Mouse (Mus musculus): ENCODE measurements at regions not wholly inside any gene's neighbourhood (a gene's known extent, or its start where the extent isn't known, plus 50 kb on each side); places are given as distances from the start of the nearest gene placed in this dataset.

DNA sequence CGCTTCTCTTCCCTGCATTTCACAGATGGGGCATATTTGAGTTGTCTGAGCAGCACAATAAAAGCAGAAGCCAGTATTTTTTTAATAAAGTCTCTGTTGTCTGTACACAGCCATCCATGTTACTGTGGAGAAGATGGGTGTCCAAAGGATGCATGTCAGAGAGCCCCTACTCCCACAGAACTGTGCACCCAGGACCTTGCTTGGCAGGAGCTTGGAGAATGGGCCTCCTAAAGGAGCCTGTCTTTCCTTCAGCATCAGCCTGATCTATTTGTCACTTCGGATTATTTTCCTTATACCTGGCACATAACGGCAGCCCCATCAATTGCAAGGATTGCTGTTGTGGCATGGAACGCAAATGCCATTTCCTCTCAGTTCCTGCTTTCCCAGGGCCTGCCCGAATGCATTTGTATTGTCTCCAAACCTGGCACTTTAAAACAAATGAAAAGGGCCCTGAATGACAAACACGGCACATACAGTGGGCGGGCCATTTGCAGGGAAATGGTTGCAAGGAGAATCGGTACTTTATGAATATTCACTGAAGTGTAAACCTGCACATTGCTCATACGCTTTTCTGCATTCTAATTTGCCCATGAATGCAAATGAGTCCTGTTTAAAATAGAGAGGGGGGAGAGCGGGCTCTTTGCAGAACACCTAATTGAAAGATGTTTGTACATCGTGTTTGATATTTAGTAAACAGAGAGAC, 104.4 kb upstream of the Olfm4 start:
- Histone ChIP-seq H3K9me3 (replicated peaks; ENCODE audit: insufficient read depth, low read length) (no peaks in the 10 kb centered on the region), H3K36me3 (ENCODE audit: control insufficient read depth in 1 of 2, insufficient read depth in 2 of 2, low read length in 2 of 2) (no peaks in the 10 kb centered on the region), H3K4me1 (ENCODE audit: control insufficient read depth in 1 of 2, insufficient read depth in 2 of 2, low read length in 2 of 2) (no peaks in the 10 kb centered on the region), H3K79me2 (ENCODE audit: control insufficient read depth, insufficient read depth, low read length, poor library complexity) (no peaks in the 10 kb centered on the region), H3K9ac (ENCODE audit: control insufficient read depth, low read depth, low read length, poor library complexity, severe bottlenecking) (no peak overlapping the region), H3K4me3 (ENCODE audit: control insufficient read depth in 1 of 2, insufficient read depth in 1 of 2, low read depth in 2 of 2, low read length in 2 of 2) (no peak overlapping the region), H3K27me3 (ENCODE audit: control insufficient read depth in 1 of 2, insufficient read depth in 2 of 2, low read length in 2 of 2) (no peaks in the 10 kb centered on the region), H3K27ac (ENCODE audit: control insufficient read depth, low read depth, low read length) (no peak overlapping the region)
- no peak for TF ChIP-seq UBTF (IDR thresholded peaks at IDR 0.05; ENCODE audit: borderline replicate concordance, insufficient read depth, low read depth, low read length)
- no peak for DNase-seq (ENCODE audit: low read depth, low spot score)

DNA sequence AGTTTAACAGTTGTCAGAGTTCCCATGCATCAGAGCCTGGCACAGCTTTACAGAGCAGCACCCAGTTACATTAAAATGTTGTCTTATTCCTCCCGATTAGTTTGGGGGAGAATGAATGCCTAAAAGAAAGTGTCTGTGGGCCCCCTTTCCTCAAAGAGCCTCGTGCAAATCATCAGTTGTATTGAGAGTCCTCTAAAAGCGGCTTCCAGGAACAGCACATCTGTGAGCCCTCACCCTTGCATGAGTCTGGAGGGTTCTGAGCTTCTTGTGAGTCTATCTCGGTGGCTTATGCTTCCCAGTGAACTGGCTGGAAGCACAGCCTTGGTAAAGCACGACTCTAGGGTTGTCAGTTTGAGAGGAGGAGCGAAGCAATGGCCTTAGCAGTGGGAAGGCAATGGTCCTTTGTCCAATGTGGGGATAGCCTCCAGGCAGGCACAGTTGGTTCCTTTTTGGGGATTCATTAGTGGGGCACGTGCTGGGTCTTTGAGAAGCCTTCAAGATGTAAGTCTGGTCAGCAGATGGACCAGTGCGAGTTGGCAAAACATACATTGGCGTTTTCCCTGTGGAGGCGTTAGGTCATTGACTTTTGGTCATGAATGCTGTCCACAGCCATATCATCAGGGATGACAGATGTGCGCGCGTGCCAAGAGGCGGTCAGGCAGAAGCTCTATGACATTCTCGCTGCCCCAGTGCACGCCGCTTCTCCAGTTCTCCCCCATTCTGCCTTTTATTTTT, 105.4 kb upstream of the Olfm4 start:
- Histone ChIP-seq H3K79me2 (ENCODE audit: control insufficient read depth, insufficient read depth, low read length, poor library complexity) (no peaks in the 10 kb centered on the region), H3K4me1 (ENCODE audit: control insufficient read depth in 1 of 2, insufficient read depth in 2 of 2, low read length in 2 of 2) (no peaks in the 10 kb centered on the region), H3K27ac (ENCODE audit: control insufficient read depth, low read depth, low read length) (no peak overlapping the region), H3K9ac (ENCODE audit: control insufficient read depth, low read depth, low read length, poor library complexity, severe bottlenecking) (no peak overlapping the region), H3K4me3 (ENCODE audit: control insufficient read depth in 1 of 2, insufficient read depth in 1 of 2, low read depth in 2 of 2, low read length in 2 of 2) (no peak overlapping the region), H3K36me3 (ENCODE audit: control insufficient read depth in 1 of 2, insufficient read depth in 2 of 2, low read length in 2 of 2) (no peaks in the 10 kb centered on the region), H3K9me3 (replicated peaks; ENCODE audit: insufficient read depth, low read length) (no peaks in the 10 kb centered on the region), H3K27me3 (ENCODE audit: control insufficient read depth in 1 of 2, insufficient read depth in 2 of 2, low read length in 2 of 2) (no peaks in the 10 kb centered on the region)
- TF ChIP-seq KAT2A (conservative IDR thresholded peaks at IDR 0.05; ENCODE audit: low read depth, low read length) = no peak
- TF ChIP-seq MYC (IDR thresholded peaks at IDR 0.05; ENCODE audit: low read depth, low read length) = no peak
- no peak for TF ChIP-seq GATA1 (IDR thresholded peaks at IDR 0.05; ENCODE audit: low read depth, low read length)
- no peak for TF ChIP-seq MEF2A (IDR thresholded peaks at IDR 0.05; ENCODE audit: extremely low read depth, insufficient replicate concordance, low read depth, low read length, poor library complexity, severe bottlenecking)
- TF ChIP-seq USF2 (IDR thresholded peaks at IDR 0.05; ENCODE audit: borderline replicate concordance in 1 of 2, insufficient read depth in 1 of 2, low read depth in 1 of 2, low read length in 2 of 2) = no peak
- TF ChIP-seq POLR2AphosphoS5 (IDR thresholded peaks at IDR 0.05; ENCODE audit: borderline replicate concordance, low read depth, low read length) = no peak
- TF ChIP-seq RCOR1 (IDR thresholded peaks at IDR 0.05; ENCODE audit: low read depth, low read length) = no peak
- no peak for TF ChIP-seq CHD1 (IDR thresholded peaks at IDR 0.05; ENCODE audit: low read depth, low read length)
- TF ChIP-seq ZNF384 (IDR thresholded peaks at IDR 0.05; ENCODE audit: low read depth, low read length) = no peak
- TF ChIP-seq ETS1 (IDR thresholded peaks at IDR 0.05; ENCODE audit: low read depth, low read length) = no peak
- no peak for TF ChIP-seq CTCF (IDR thresholded peaks at IDR 0.05 in 2 of 3, conservative IDR thresholded peaks at IDR 0.05 in 1 of 3; ENCODE audit: control insufficient read depth in 1 of 3, insufficient read depth in 1 of 3, low read depth in 2 of 3, low read length in 3 of 3, poor library complexity in 1 of 3, severe bottlenecking in 1 of 3)
- TF ChIP-seq ZC3H11A (IDR thresholded peaks at IDR 0.05; ENCODE audit: low read depth, low read length) = no peak
- no peak for TF ChIP-seq USF1 (IDR thresholded peaks at IDR 0.05; ENCODE audit: low read depth, low read length)
- DNase-seq (ENCODE audit: low read depth, low spot score) = no peak
